Comparison of ENCODE assay signal across 31 mouse cellular contexts in genomic region chr7:65395891-65396290, GRCm38 (mm10).
"Had no signal": no experiment of that assay in that cellular context is flagged by ENCODE, and none has a peak within 500 bp of the region (broad histone marks: within the 10 kb centered on the region; RNA-seq: fewer than 3 reads in every experiment).

No protein-coding gene starts in this region.

- H3K27me3 ChIP-seq: limb, embryonic 12.5 days; limb, embryonic 13.5 days; limb, embryonic 15.5 days; lung, embryonic 15.5 days; midbrain, embryonic 12.5 days; midbrain, embryonic 15.5 days; neural tube, embryonic 12.5 days had no signal

- H3K36me3 ChIP-seq: limb, embryonic 10.5 days; limb, embryonic 12.5 days; limb, embryonic 13.5 days; limb, embryonic 15.5 days; liver, embryonic 12.5 days; liver, embryonic 13.5 days; liver, embryonic 15.5 days; lung, embryonic 15.5 days; midbrain, embryonic 10.5 days; midbrain, embryonic 12.5 days; midbrain, embryonic 13.5 days; midbrain, embryonic 15.5 days; neural tube, embryonic 12.5 days; neural tube, embryonic 13.5 days had no signal

- H3K27ac ChIP-seq: limb, embryonic 10.5 days; limb, embryonic 12.5 days; limb, embryonic 13.5 days; limb, embryonic 15.5 days; liver, embryonic 12.5 days; liver, embryonic 13.5 days; liver, embryonic 14.5 days; liver, embryonic 15.5 days; macrophage; midbrain, embryonic 10.5 days; midbrain, embryonic 12.5 days; midbrain, embryonic 13.5 days; midbrain, embryonic 15.5 days; neural tube, embryonic 12.5 days; neural tube, embryonic 13.5 days had no signal

- ATAC-seq: liver, embryonic 12.5 days; liver, postnatal 0 days; lung, postnatal 0 days; midbrain, embryonic 13.5 days; midbrain, embryonic 15.5 days had no signal

- DNase-seq: left cerebral cortex, postnatal 4 days; liver; liver, embryonic 13.5 days; liver, postnatal 0 days; lung, adult 18-20 months; lung, adult 2 months; lung, embryonic 14.5 days; lung, postnatal 10 days; lung, postnatal 14 days; lung, postnatal 36 days; lung, postnatal 4 days; midbrain, embryonic 14.5 days had no signal

- H3K4me3 ChIP-seq: limb, embryonic 10.5 days; limb, embryonic 12.5 days; limb, embryonic 13.5 days; limb, embryonic 15.5 days; liver, embryonic 12.5 days; liver, embryonic 13.5 days; liver, embryonic 15.5 days; lung, embryonic 15.5 days; megakaryocyte, embryonic 14.5 days; midbrain, embryonic 10.5 days; midbrain, embryonic 12.5 days; midbrain, embryonic 13.5 days; midbrain, embryonic 15.5 days; myocyte; neural tube, embryonic 12.5 days; neural tube, embryonic 13.5 days had no signal

- H3K4me2 ChIP-seq: limb, embryonic 12.5 days; limb, embryonic 13.5 days; limb, embryonic 15.5 days; liver, embryonic 11.5 days; liver, embryonic 12.5 days; liver, embryonic 13.5 days; liver, embryonic 15.5 days; lung, embryonic 14.5 days; lung, embryonic 15.5 days; midbrain, embryonic 12.5 days; midbrain, embryonic 13.5 days; midbrain, embryonic 15.5 days; neural tube, embryonic 12.5 days; neural tube, embryonic 13.5 days had no signal

- H3K9ac ChIP-seq: limb, embryonic 12.5 days; limb, embryonic 13.5 days; limb, embryonic 15.5 days; liver, embryonic 12.5 days; liver, embryonic 13.5 days; liver, embryonic 14.5 days; liver, embryonic 15.5 days; liver, postnatal 0 days; lung, embryonic 14.5 days; lung, embryonic 15.5 days; midbrain, embryonic 12.5 days; midbrain, embryonic 13.5 days; midbrain, embryonic 15.5 days; neural tube, embryonic 12.5 days; neural tube, embryonic 13.5 days had no signal

- H3K9me3 ChIP-seq: limb, embryonic 10.5 days; limb, embryonic 12.5 days; limb, embryonic 13.5 days; limb, embryonic 15.5 days; liver, embryonic 12.5 days; liver, embryonic 13.5 days; liver, embryonic 15.5 days; lung, embryonic 15.5 days; midbrain, embryonic 10.5 days; midbrain, embryonic 12.5 days; midbrain, embryonic 13.5 days; midbrain, embryonic 15.5 days; neural tube, embryonic 12.5 days; neural tube, embryonic 13.5 days had no signal
